Mouse (Mus musculus): Measurements from ENCODE around the gene Syne1. TPM values are rescaled to one million over a fixed set of nuclear protein-coding genes. Genes with fewer than 3 reads are reported as not detected.
A peak's percentile ranks its signal among the peaks of the same experiment; 100 is the strongest.

Gene Syne1
- 16.2 and 17.5 TPM in 2 replicates for polyA plus RNA-seq (2015; fragmentation: Nextera tagmentation; extraction: Ambion mirVana)

GRCm38 (mm10) chr10:5551382-5551781 is at the start of gene Syne1:
Syne1 (minus strand) TSS chr10:5551482.
- Histone ChIP-seq H3K36me3 (replicated peaks) (no peaks in the 10 kb centered on the region), H3K9me3 (no peaks in the 10 kb centered on the region), H3K4me1 (peaks cover 18% of the 10 kb centered on the region), H3K9ac (peak within 1 kb of the TSS; percentile 82), H3K4me3 (peak within 1 kb of the TSS; percentile 81), H3K27ac (peak within 1 kb of the TSS; percentile 91), H3K4me2 (peak within 1 kb of the TSS; percentile 81), H3K27me3 (replicated peaks) (no peaks in the 10 kb centered on the region; the same call in 1 of the 2 replicates)
- 33% methylated on average over 5 of the region's 5 CpGs for WGBS
- no peak for ATAC-seq (replicated peaks)

DNA sequence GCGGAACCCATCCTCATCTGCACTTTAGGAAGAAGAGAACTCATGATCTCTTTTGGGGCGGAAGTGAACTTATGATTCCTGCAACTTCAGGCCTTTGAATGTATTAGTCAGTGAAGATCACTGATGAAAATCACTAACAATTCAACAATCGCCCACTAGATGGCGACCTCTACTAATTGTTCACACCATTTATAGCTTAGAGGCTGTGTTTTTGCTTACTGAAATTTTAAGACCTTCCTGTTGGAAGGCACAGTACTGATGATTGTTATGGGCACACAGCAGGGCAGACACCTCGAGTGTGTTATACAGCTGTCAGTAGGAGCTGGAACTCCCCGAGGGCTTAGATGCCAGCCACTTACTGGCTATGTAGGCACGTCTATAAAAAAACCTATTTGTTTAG is 48.8 kb upstream of the Syne1 start:
- 24% methylated on average over 7 of the region's 7 CpGs for WGBS
- ATAC-seq (replicated peaks) = peak; percentile 93

DNA sequence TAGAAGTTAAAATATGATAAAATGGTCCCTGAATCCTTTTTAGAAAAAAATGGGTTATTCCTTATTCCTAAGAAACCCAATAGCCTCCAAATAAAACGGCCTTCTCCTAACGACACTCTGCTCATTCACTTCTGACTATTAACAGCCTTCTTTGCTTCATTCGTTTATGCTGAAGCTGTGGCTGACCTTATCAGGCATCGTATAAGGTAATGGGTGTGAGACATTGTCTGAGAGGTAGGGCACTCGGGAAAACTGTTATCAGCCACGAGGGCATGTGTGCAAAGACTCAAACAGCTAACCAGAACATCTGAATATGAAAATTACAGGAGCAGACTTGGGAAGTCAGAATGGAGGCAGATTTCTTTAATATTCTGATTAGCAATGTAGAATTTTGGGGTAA is 45.3 kb upstream of the Syne1 start:
- no peak for ATAC-seq (replicated peaks)
- Histone ChIP-seq H3K27me3 (replicated peaks) (no peaks in the 10 kb centered on the region), H3K9me3 (no peaks in the 10 kb centered on the region), H3K27ac (no peak overlapping the region), H3K4me3 (no peak overlapping the region), H3K9ac (no peak overlapping the region), H3K36me3 (replicated peaks) (no peaks in the 10 kb centered on the region), H3K4me2 (no peak overlapping the region), H3K4me1 (no peaks in the 10 kb centered on the region)
- 72% methylated on average over 6 of the region's 6 CpGs for WGBS

More for the DNA sequence above, 48.8 kb upstream of the Syne1 start:
- H3K4me2 ChIP-seq = no peak overlapping the region
- no peaks in the 10 kb centered on the region for H3K4me1 ChIP-seq
- H3K36me3 ChIP-seq (replicated peaks) = no peaks in the 10 kb centered on the region
- no peak overlapping the region for H3K9ac ChIP-seq
- H3K9me3 ChIP-seq = no peaks in the 10 kb centered on the region
- H3K27ac ChIP-seq = no peak overlapping the region
- no peak overlapping the region for H3K4me3 ChIP-seq
- H3K27me3 ChIP-seq (replicated peaks) = no peaks in the 10 kb centered on the region

- Histone ChIP-seq H3K4me3 (no peak overlapping the region), H3K9me3 (no peaks in the 10 kb centered on the region), H3K27ac (no peak overlapping the region), H3K4me1 (no peaks in the 10 kb centered on the region), H3K4me2 (no peak overlapping the region), H3K36me3 (replicated peaks) (no peaks in the 10 kb centered on the region), H3K27me3 (replicated peaks) (no peaks in the 10 kb centered on the region), H3K9ac (no peak overlapping the region)
- 71% methylated on average over 5 of the region's 5 CpGs for WGBS
- no peak for ATAC-seq (replicated peaks)
Measured at GRCm38 (mm10) chr10:5594457-5594856, 43.2 kb upstream of the Syne1 start.

DNA sequence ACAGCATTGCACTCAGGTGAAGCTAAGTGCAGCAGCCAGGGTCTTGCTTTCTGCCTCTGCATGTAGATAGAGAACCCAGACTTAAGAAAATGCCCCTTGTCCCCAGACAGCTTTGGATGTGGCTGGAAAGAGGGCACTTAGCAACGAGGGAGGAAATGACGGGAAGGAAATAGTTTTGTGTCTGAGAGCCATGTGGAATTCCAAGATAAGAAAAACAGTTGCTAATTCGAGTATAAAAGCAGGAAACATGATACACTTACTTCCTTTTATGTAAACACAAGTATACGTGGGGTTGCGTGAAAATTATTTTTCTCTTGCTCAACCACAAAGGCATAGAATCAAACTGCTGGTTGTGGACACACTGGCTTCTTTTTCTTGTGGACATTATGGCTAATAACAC is 42.2 kb upstream of the Syne1 start, which contains the start of gene Myct1:
TSS of gene Myct1 (plus strand) at position 312 of the 400 bp plus-strand sequence.
- H3K9me3 ChIP-seq = no peaks in the 10 kb centered on the region
- no peaks in the 10 kb centered on the region for H3K36me3 ChIP-seq (replicated peaks)
- 63% methylated on average over 5 of the region's 5 CpGs for WGBS
- H3K4me1 ChIP-seq = no peaks in the 10 kb centered on the region
- no peak for ATAC-seq (replicated peaks)
- no peak within 1 kb of the TSS for H3K9ac ChIP-seq
- H3K4me3 ChIP-seq = no peak within 1 kb of the TSS
- no peak within 1 kb of the TSS for H3K4me2 ChIP-seq
- H3K27ac ChIP-seq = no peak within 1 kb of the TSS
- no peaks in the 10 kb centered on the region for H3K27me3 ChIP-seq (replicated peaks)

DNA sequence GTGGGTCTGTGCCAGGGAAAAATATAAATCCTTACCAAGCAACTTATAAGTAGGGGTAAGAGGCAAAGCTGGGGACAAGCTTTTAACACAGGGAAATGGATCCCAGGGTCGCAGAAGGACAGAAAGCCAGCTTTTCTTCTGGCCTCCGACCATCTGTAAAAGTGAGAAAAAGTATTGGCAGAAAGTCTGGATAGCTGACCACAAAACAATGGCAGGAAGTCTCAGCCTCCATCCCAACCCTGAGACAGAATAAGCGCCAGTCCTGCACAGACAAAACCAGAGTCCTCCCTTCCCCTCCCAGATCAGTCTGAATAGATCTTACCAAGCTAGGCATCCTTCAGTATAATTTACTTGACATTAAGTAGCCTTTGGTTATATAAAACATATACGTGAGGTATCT is 40.7 kb upstream of the Syne1 start:
- ATAC-seq (replicated peaks) = no peak
- no peaks in the 10 kb centered on the region for H3K9me3 ChIP-seq
- H3K4me2 ChIP-seq = no peak overlapping the region
- no peak overlapping the region for H3K9ac ChIP-seq
- no peaks in the 10 kb centered on the region for H3K36me3 ChIP-seq (replicated peaks)
- no peak overlapping the region for H3K4me3 ChIP-seq
- no peaks in the 10 kb centered on the region for H3K4me1 ChIP-seq
- 87% methylated on average over 4 of the region's 4 CpGs for WGBS
- H3K27me3 ChIP-seq (replicated peaks) = no peaks in the 10 kb centered on the region
- H3K27ac ChIP-seq = no peak overlapping the region

DNA sequence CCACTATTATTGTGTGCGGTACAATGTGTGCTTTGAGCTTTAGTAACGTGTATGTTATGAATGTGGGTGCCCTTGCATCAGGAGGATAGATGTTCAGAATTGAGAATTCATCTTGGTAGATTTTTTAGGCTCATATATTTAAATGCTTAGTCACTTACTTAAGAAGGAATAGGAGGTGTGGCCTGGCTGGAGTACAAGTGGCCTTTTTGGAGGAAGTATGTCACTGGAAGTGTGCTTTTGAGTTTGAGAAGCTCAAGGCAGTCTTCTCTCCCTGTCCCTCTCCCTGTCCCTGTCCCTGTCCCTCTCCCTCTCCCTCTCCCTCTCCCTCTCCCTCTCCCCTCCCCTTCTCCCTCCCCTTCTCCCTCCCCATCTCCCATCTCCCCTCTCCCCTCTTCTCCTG is 39.8 kb upstream of the Syne1 start:
- WGBS = 89% methylated on average over 2 of the region's 2 CpGs
- H3K27ac ChIP-seq = no peak overlapping the region
- H3K27me3 ChIP-seq (replicated peaks) = no peaks in the 10 kb centered on the region
- H3K9me3 ChIP-seq = no peaks in the 10 kb centered on the region
- no peak overlapping the region for H3K4me2 ChIP-seq
- H3K4me1 ChIP-seq = no peaks in the 10 kb centered on the region
- H3K36me3 ChIP-seq (replicated peaks) = no peaks in the 10 kb centered on the region
- H3K4me3 ChIP-seq = no peak overlapping the region
- no peak overlapping the region for H3K9ac ChIP-seq
- no peak for ATAC-seq (replicated peaks)

GRCm38 (mm10) chr10:5573328-5573727 is 22.0 kb upstream of the Syne1 start:
- no peak overlapping the region for H3K27ac ChIP-seq
- 62% methylated on average over 2 of the region's 2 CpGs for WGBS
- no peaks in the 10 kb centered on the region for H3K36me3 ChIP-seq (replicated peaks)
- no peaks in the 10 kb centered on the region for H3K4me1 ChIP-seq
- H3K4me3 ChIP-seq = no peak overlapping the region
- no peaks in the 10 kb centered on the region for H3K27me3 ChIP-seq (replicated peaks)
- H3K9ac ChIP-seq = no peak overlapping the region
- no peak overlapping the region for H3K4me2 ChIP-seq
- ATAC-seq (replicated peaks) = no peak
- no peaks in the 10 kb centered on the region for H3K9me3 ChIP-seq

- no peaks in the 10 kb centered on the region for H3K36me3 ChIP-seq (replicated peaks)
- H3K9ac ChIP-seq = no peak overlapping the region
- no peak overlapping the region for H3K27ac ChIP-seq
- no peak overlapping the region for H3K4me3 ChIP-seq
- WGBS = 85% methylated on average over 5 of the region's 5 CpGs
- no peak for ATAC-seq (replicated peaks)
- H3K9me3 ChIP-seq = no peaks in the 10 kb centered on the region
- H3K27me3 ChIP-seq (replicated peaks) = no peaks in the 10 kb centered on the region
- no peaks in the 10 kb centered on the region for H3K4me1 ChIP-seq
- H3K4me2 ChIP-seq = no peak overlapping the region
Measured at GRCm38 (mm10) chr10:5571332-5571731, 20.1 kb upstream of the Syne1 start.

DNA sequence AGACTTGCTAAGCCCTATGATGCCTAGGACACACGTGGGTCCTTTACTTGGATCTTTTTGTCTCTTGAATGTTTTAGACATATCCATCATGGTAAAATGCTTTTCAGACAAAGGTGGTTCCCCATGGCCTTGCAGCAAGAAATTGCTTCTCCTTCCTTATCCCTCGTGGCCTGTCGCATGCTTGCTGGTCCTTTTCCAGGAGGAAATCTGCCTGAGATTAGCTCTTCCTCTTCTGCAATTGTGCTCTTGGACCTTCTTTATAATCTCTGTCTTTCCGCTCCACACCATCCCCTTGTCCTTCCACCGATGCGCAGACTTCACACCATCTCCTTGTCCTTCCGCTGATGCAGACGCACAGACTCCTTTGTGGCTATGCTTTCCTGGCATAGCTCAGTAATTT is 18.8 kb upstream of the Syne1 start:
- no peak overlapping the region for H3K9ac ChIP-seq
- H3K36me3 ChIP-seq (replicated peaks) = no peaks in the 10 kb centered on the region
- H3K4me2 ChIP-seq = no peak overlapping the region
- H3K9me3 ChIP-seq = no peaks in the 10 kb centered on the region
- H3K4me3 ChIP-seq = no peak overlapping the region
- no peak overlapping the region for H3K27ac ChIP-seq
- no peaks in the 10 kb centered on the region for H3K4me1 ChIP-seq
- no peaks in the 10 kb centered on the region for H3K27me3 ChIP-seq (replicated peaks)
- 93% methylated on average over 8 of the region's 8 CpGs for WGBS
- ATAC-seq (replicated peaks) = no peak

- 93% methylated on average over 4 of the region's 4 CpGs for WGBS
- Histone ChIP-seq H3K9me3 (no peaks in the 10 kb centered on the region), H3K27me3 (replicated peaks) (no peaks in the 10 kb centered on the region), H3K27ac (no peak overlapping the region), H3K4me1 (no peaks in the 10 kb centered on the region), H3K4me2 (no peak overlapping the region), H3K36me3 (replicated peaks) (no peaks in the 10 kb centered on the region), H3K9ac (no peak overlapping the region), H3K4me3 (no peak overlapping the region)
- no peak for ATAC-seq (replicated peaks)
Measured at GRCm38 (mm10) chr10:5568991-5569390, 17.7 kb upstream of the Syne1 start.

DNA sequence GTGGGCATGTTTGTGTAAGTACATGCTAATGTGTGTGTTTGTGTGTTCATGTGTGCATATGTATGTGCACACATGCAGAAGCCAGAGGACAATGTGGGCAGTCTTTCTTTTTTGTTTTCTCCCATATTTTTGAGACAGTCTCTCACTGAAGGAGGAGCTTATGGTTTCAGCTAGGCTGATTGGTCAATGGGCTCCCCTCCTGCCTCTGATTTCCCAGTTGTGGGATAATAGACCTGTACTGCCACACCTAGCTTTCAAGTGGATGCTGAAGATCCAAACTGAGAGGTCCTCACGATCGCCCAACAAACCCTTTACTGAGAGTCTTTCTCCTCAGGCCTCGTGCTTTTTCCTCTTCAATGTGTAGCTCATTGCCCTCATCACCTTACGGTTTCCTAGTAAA is 10.4 kb upstream of the Syne1 start:
- H3K9ac ChIP-seq = no peak overlapping the region
- H3K27me3 ChIP-seq (replicated peaks) = no peaks in the 10 kb centered on the region
- H3K9me3 ChIP-seq = no peaks in the 10 kb centered on the region
- no peaks in the 10 kb centered on the region for H3K36me3 ChIP-seq (replicated peaks)
- no peak overlapping the region for H3K4me3 ChIP-seq
- no peak overlapping the region for H3K4me2 ChIP-seq
- no peak for ATAC-seq (replicated peaks)
- H3K27ac ChIP-seq = no peak overlapping the region
- H3K4me1 ChIP-seq = no peaks in the 10 kb centered on the region
- 93% methylated on average over 4 of the region's 4 CpGs for WGBS

DNA sequence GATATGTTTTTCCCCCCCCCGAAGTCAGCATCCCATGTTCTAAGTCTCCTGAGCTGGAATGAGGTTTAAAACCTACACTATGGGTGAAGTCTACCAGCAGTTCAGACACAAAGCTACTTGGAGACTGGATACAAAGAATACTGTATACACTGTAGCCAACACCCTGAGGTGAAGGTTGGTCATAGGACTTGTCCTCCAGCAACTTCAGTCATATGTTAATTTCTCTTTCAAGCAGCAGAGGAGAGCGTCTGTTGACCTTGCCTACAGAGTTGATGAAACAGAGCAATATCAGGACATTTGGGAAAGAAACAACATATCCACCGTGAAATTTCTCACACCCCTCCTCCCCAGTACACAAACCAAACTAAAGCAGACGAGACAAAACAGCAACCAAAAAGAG is 9.2 kb upstream of the Syne1 start:
- 83% methylated on average over 4 of the region's 4 CpGs for WGBS
- Histone ChIP-seq H3K9ac (no peak overlapping the region), H3K9me3 (no peaks in the 10 kb centered on the region), H3K27ac (no peak overlapping the region), H3K4me3 (no peak overlapping the region), H3K36me3 (replicated peaks) (no peaks in the 10 kb centered on the region), H3K4me1 (no peaks in the 10 kb centered on the region), H3K27me3 (replicated peaks) (no peaks in the 10 kb centered on the region), H3K4me2 (no peak overlapping the region)
- no peak for ATAC-seq (replicated peaks)

DNA sequence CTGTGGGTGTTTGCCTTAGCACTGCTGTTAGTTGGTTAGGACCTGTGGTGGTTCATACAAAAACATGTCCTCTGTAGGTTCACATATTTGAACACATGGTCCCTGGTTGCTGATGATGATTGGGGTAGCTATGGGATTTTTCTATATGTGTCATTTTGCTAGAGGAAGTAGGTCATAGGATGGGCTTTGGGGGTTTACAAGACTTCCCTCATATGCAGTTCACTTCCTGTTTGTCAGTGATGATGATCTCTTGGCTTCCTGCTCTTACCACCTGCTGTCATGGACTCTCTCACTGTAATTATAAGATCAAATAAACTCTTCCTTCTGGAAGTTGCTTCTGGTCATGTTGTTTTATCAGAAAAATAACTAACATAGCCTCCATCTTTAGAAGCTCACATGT is 7.5 kb upstream of the Syne1 start:
- Histone ChIP-seq H3K27ac (no peak overlapping the region), H3K9me3 (no peaks in the 10 kb centered on the region), H3K4me2 (no peak overlapping the region), H3K4me3 (no peak overlapping the region), H3K36me3 (replicated peaks) (no peaks in the 10 kb centered on the region), H3K9ac (no peak overlapping the region), H3K4me1 (no peaks in the 10 kb centered on the region), H3K27me3 (replicated peaks) (no peaks in the 10 kb centered on the region)
- no peak for ATAC-seq (replicated peaks)

Measured in midbrain, embryonic 15.5 days (tissue).